Mouse (Mus musculus) heart, embryonic 16.5 days (tissue): ENCODE measurements at regions not wholly inside any gene's neighbourhood (a gene's known extent, or its start where the extent isn't known, plus 50 kb on each side); places are given as distances from the start of the nearest gene placed in this dataset.

Source experiments
- ATAC-seq: fragments of 200-750 bp; cut with Nextera tagmentation; replicated peaks from 2 replicates; pipeline ENCODE4 v1.8.0; 2017; ENCODE audit warnings: moderate number of reproducible peaks; ENCODE audit not compliant: insufficient read depth, low FRiP score; ENCODE audit errors: extremely low read depth
- H3K27ac ChIP-seq: fragments of 300-500 bp; sonication (generic); 2 replicates; pipeline ENCODE4 v1.5.1; 2014; ENCODE audit warnings: mild to moderate bottlenecking, low read length, control low read depth, moderate library complexity
- H3K27me3 ChIP-seq: fragments of 300-500 bp; sonication (generic); 2 replicates; pipeline ENCODE4 v1.6.1; 2014; ENCODE audit warnings: low read length, mixed read lengths; ENCODE audit not compliant: control insufficient read depth, insufficient read depth
- H3K36me3 ChIP-seq: fragments of 300-500 bp; sonication (generic); 2 replicates; pipeline ENCODE4 v1.6.1; 2014; ENCODE audit not compliant: control insufficient read depth, insufficient read depth
- H3K4me1 ChIP-seq: fragments of 300-500 bp; sonication (generic); 2 replicates; pipeline ENCODE4 v1.6.1; 2014; ENCODE audit warnings: low read length, mixed read lengths; ENCODE audit not compliant: control insufficient read depth, insufficient read depth
- H3K4me2 ChIP-seq: fragments of 300-500 bp; sonication (generic); 2 replicates; pipeline ENCODE4 v1.6.1; 2014; ENCODE audit warnings: low read depth, mild to moderate bottlenecking, control low read depth, low read length
- H3K4me3 ChIP-seq: fragments of 300-500 bp; sonication (generic); 2 replicates; pipeline ENCODE4 v1.5.1; 2014; ENCODE audit warnings: mild to moderate bottlenecking, control low read depth, low read length
- H3K9ac ChIP-seq: fragments of 300-500 bp; sonication (generic); 2 replicates; pipeline ENCODE4 v1.6.1; 2014; ENCODE audit warnings: low read length, control low read depth
- H3K9me3 ChIP-seq: fragments of 300-500 bp; sonication (generic); replicated peaks from 2 replicates; pipeline ENCODE4 v1.6.1; 2016; ENCODE audit warnings: low read length; ENCODE audit not compliant: control insufficient read depth
- WGBS: fragments of 180-500 bp; shearing (Covaris S2); extraction: QIAGEN DNeasy Blood & Tissue Kit; methylation state at CpG from one replicate; pipeline ENCODE4 v1.1.7; 2014; 5-methylcytosine and 5-hydroxymethylcytosine counted together

DNA sequence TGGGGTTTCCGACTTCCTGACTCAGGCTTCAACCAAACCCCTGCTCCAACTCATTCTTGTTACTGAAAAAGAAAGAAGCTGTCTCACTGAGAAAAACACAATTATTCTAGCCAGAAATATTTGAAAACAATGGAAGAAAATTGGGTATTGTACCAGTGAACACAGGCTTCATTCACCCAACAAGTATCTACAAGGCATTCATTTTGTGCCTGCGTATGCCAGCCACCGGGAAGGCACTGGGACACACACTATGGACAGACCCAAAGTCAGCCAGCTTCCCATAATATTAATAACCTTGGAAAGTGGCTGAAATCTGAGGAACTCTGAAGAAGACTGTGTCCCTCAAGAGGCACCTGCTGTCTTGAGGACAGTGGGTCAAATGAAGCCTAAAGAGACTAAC is 175.5 kb upstream of the Noct start:
- Histone ChIP-seq H3K4me1 (no peaks in the 10 kb centered on the region), H3K27me3 (no peaks in the 10 kb centered on the region), H3K27ac (no peak overlapping the region), H3K4me3 (no peak overlapping the region), H3K9ac (no peak overlapping the region), H3K36me3 (no peaks in the 10 kb centered on the region), H3K4me2 (no peak overlapping the region), H3K9me3 (peaks cover 3% of the 10 kb centered on the region; the same call in 1 of the 2 replicates)
- WGBS: 92% methylated on average over 3 of the region's 3 CpGs
- no peak for ATAC-seq

DNA sequence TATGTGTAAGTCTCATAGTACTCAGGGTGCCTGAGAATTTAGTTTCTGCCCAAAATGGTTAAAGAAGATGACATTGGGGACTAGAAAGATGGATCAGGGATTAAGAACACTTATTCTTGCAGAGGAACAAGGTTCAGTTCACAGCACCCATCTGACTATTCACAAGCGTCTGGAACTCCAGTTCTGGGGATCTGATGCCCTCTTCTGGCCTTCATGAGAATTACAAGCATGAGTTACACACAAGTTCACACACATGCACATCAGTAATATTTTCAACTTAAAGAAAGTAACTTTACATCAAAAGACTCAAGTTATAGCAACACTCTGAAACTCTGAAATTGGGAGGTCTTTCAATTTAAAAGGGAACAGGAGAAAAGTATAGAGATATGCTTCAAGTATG is 174.1 kb upstream of the Noct start:
- H3K4me3 ChIP-seq: no peak overlapping the region

DNA sequence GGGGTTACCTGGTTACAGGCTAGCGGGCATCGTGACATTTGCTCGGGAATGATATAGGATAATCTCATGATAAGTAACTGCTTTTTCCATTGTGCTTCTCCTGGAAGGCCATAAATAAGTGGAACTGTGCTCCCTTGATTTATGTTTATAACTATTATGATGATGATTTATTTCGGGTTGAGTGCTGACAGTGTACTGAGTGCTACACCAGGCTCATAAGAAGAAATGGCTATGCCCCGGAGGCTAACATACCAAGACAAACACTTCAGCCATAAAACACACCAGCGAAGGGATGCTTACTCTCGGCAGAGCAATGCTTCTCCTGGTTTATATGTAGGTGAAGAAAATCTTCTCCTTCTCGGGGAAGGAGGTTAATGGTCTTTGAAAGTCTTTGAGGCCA is 169.2 kb upstream of the Noct start:
- Histone ChIP-seq H3K4me3 (no peak overlapping the region), H3K4me1 (no peaks in the 10 kb centered on the region), H3K9ac (no peak overlapping the region), H3K36me3 (no peaks in the 10 kb centered on the region), H3K27ac (no peak overlapping the region), H3K27me3 (no peaks in the 10 kb centered on the region), H3K9me3 (peaks cover 2% of the 10 kb centered on the region; the same call in 1 of the 2 replicates), H3K4me2 (no peak overlapping the region)
- no peak for ATAC-seq
- WGBS: 81% methylated on average over 8 of the region's 8 CpGs

More for the DNA sequence above, 174.1 kb upstream of the Noct start:
- H3K4me1 ChIP-seq: no peaks in the 10 kb centered on the region
- no peaks in the 10 kb centered on the region for H3K36me3 ChIP-seq
- H3K9ac ChIP-seq: no peak overlapping the region
- H3K27ac ChIP-seq: no peak overlapping the region
- no peak overlapping the region for H3K4me2 ChIP-seq
- no peaks in the 10 kb centered on the region for H3K27me3 ChIP-seq
- no peak for ATAC-seq
- peaks cover 3% of the 10 kb centered on the region; the same call in 1 of the 2 replicates for H3K9me3 ChIP-seq
- 85% methylated on average over 1 of the region's 1 CpGs for WGBS

DNA sequence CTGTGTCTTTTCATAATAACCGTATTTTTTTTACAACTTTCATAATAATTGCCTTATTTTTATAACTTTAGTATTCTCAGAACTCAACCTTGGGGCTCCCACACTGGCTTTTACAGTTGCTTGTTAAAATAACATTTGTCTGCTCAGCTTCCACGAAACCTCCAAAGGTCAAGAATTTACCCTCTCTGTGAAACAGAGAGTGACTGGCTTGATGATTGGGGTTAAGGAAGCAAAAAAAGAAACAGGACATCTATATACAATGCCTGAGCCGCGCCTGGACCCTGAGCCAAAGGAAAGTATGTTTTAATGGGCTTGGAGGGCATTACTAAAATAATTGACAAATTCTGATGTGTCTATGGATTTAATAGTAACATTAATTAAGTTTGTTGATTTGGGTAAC is 160.0 kb upstream of the Noct start:
- H3K9me3 ChIP-seq: no peaks in the 10 kb centered on the region
- H3K27ac ChIP-seq: no peak overlapping the region
- no peak overlapping the region for H3K4me2 ChIP-seq
- no peaks in the 10 kb centered on the region for H3K27me3 ChIP-seq
- H3K9ac ChIP-seq: no peak overlapping the region
- ATAC-seq: no peak
- H3K36me3 ChIP-seq: no peaks in the 10 kb centered on the region
- peaks cover 4% of the 10 kb centered on the region; the same call in 1 of the 2 replicates for H3K4me1 ChIP-seq
- 65% methylated on average over 4 of the region's 4 CpGs for WGBS
- no peak overlapping the region for H3K4me3 ChIP-seq

DNA sequence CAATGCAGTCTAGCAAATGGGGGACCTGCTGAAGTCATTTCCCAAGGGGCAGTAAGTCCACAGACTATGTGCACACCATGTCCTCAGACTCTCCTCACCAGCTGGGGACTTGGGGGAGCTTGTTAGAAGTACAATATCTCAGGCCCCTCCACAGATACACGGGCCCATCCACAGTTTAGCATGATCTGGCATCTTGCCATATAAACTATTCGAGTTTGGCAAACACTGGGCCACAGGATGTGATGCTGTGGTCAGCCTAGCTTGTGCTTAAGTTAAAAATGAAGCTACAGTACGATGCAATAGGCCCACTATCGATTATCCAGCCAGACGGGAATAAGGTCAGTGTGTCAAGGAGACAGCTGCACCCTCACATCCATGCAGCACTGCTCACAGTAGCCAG is 157.9 kb upstream of the Noct start:
- peaks cover 4% of the 10 kb centered on the region; the same call in 1 of the 2 replicates for H3K4me1 ChIP-seq
- no peak overlapping the region for H3K9ac ChIP-seq
- H3K27ac ChIP-seq: no peak overlapping the region
- WGBS: 23% methylated on average over 5 of the region's 5 CpGs
- no peaks in the 10 kb centered on the region for H3K27me3 ChIP-seq
- H3K36me3 ChIP-seq: no peaks in the 10 kb centered on the region
- no peak for ATAC-seq
- H3K4me2 ChIP-seq: no peak overlapping the region
- no peak overlapping the region for H3K4me3 ChIP-seq
- H3K9me3 ChIP-seq: no peaks in the 10 kb centered on the region

DNA sequence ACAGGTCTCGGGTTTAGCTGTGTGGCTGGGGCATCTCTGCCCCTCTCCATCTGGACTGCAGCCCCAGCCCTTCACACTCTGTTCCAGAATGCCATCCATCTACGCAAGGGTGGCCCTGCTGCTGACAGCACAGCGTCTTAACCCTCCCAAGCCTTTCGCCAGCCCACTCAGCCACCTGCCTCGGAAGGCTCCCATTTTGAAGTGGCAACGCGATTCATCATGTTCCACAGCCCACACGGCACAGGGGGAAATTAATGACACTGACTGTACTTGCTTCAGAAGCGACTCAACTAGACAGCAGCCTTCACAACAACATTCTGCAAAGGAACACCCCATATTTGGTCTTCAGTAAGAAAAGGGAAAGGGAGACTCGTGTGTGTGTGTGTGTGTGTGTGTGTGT is 151.8 kb upstream of the Noct start:
- Histone ChIP-seq H3K36me3 (no peaks in the 10 kb centered on the region), H3K27me3 (no peaks in the 10 kb centered on the region), H3K9ac (no peak overlapping the region), H3K27ac (no peak overlapping the region), H3K9me3 (no peaks in the 10 kb centered on the region), H3K4me1 (0 out of 2 replicates have a peak, but pooled peaks cover 7% of the 10 kb centered on the region), H3K4me2 (no peak overlapping the region), H3K4me3 (no peak overlapping the region)
- ATAC-seq: no peak
- 72% methylated on average over 10 of the region's 10 CpGs for WGBS

DNA sequence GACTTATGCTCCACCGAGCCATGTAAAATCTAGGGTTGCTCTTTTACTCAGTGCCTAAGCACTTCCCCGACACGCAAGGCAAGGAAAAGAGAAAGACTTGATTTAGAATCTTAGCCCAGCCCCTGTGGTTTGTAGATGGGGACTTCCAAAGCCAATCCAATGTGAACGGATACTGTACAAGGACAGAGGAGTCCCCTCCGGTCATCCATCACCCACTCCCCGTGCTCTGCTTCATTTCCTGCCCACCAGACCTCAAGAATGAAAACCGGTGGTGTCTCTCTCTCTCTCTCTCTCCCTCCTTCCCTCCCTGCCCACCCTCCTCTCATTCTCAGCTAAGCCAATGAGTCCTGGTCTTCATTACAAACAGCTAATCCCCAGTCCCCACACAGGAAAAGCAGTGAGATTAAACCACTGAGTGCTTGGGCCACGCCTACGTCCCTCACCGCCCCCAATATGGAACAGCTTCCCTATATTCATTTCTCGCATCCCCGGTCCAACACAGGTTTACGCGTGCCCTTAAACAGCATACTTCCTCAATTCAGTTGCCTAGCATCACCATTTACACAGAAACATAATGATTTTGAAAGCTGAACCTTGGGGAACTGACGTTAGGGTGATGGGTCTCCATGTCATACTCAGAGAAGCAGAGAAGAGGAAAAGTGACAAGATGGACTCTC is 151.1 kb upstream of the Noct start:
- Histone ChIP-seq H3K4me1 (0 out of 2 replicates have a peak, but pooled peaks cover 7% of the 10 kb centered on the region), H3K27me3 (no peaks in the 10 kb centered on the region), H3K9me3 (no peaks in the 10 kb centered on the region), H3K4me3 (no peak overlapping the region), H3K4me2 (no peak overlapping the region), H3K27ac (no peak overlapping the region), H3K9ac (no peak overlapping the region), H3K36me3 (no peaks in the 10 kb centered on the region)
- WGBS: 81% methylated on average over 15 of the region's 15 CpGs
- ATAC-seq: no peak

DNA sequence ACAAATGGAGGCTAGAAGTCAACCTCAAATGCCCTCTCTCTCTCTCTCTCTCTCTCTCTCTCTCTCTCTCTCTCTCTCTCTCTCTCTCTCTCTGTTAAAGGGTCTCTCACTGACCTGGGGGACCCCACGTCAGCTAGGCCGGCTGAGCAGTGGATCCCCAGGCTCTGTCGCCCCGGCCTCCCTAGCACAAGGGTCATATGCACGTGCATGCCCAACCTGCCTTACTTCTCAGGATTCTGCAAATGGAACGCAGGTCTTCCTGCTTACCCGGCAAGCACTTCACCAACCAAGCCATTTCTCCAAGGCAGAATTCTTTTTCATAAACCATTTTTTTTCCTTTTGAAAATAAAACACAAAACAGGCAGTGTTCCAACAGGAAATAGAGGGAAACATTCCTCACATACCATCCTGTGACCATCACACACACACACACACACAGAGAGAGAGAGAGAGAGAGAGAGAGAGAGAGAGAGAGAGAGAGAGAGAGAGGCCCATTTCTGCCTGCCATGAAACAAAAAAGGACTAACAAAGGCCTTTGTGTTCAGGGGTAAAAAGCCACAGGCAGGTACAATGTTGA is 150.4 kb upstream of the Noct start:
- Histone ChIP-seq H3K27me3 (no peaks in the 10 kb centered on the region), H3K27ac (no peak overlapping the region), H3K36me3 (no peaks in the 10 kb centered on the region), H3K4me1 (0 out of 2 replicates have a peak, but pooled peaks cover 7% of the 10 kb centered on the region), H3K4me3 (no peak overlapping the region), H3K9ac (no peak overlapping the region), H3K4me2 (no peak overlapping the region), H3K9me3 (no peaks in the 10 kb centered on the region)
- 67% methylated on average over 7 of the region's 7 CpGs for WGBS
- ATAC-seq: no peak

DNA sequence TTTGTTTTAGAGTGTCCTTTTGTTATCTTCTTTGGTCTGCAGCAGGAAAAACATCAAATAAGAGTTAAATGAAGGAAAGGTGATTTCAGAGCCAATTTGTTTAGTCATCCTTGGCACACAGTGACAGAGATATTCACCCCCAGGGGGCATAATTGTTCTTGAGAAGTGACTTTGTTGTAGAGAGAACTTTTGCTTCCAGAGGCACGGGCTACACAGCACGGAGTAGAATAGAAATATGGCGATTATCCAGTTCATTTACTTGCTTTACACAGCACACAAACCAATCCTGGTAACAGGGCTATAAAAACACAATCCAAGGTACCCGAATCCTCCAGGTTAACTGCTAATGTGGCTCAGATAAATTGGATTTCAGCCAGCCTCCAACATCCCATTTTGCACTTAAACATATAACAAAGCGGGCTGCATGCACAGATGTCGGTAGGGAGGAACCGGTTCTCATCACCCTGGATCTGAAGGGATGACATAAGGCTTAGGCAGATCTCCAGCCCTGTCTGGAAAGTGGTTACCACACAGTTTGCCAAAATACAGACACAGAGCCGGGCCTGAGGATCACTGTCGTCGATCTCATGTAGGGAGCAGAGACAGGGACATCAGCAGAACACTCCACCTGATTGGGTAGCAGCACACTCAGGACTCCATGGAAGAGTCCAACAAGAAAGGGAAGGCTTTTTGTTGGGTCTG is 148.9 kb upstream of the Noct start:
- H3K9me3 ChIP-seq: no peaks in the 10 kb centered on the region
- 66% methylated on average over 10 of the region's 10 CpGs for WGBS

More for the DNA sequence above, 148.9 kb upstream of the Noct start:
- H3K4me3 ChIP-seq: no peak overlapping the region
- H3K36me3 ChIP-seq: no peaks in the 10 kb centered on the region
- ATAC-seq: no peak; the same call in 1 of the 2 replicates
- no peak overlapping the region for H3K4me2 ChIP-seq
- H3K4me1 ChIP-seq: 0 out of 2 replicates have a peak, but pooled peaks cover 7% of the 10 kb centered on the region
- no peaks in the 10 kb centered on the region for H3K27me3 ChIP-seq
- no peak overlapping the region for H3K27ac ChIP-seq
- H3K9ac ChIP-seq: no peak overlapping the region
